Mouse (Mus musculus) lung, postnatal 4 days (tissue): Measurements from ENCODE around the gene Olfr745.

ENCODE experiments used
- DNase-seq, 2 experiments: peaks; one replicate each; pipeline ENCODE4 v3.0.0; 2021

Gene Olfr745

GRCm38 (mm10) chr14:50639088-50639487 is at the start of gene Olfr745:
Gene Olfr745 (plus strand): TSS chr14:50639388.
- DNase-seq, result no peak

DNA sequence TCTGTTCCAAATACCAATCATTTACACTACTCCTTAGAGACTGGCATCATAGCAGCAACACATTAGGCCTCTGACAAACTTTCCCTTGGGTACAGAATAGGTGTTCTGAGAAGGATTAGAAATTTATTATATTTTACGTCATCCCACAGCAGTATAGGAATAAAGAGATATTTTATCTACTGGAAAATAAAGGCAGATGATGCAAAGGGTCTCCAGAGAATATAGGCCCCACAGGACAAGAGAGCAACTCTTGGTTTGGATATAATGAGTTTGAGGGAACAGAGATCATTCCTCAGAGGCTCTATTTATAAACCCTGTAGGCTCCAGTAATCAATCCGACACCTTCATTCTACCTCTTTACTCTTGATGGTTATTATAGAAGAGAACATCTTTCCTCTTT is 24.6 kb upstream of the Olfr745 start, which contains the start of gene Olfr744:
Gene Olfr744, plus strand, starts transcription at position 301 of the 400 bp plus-strand sequence.
- no peak for DNase-seq

DNA sequence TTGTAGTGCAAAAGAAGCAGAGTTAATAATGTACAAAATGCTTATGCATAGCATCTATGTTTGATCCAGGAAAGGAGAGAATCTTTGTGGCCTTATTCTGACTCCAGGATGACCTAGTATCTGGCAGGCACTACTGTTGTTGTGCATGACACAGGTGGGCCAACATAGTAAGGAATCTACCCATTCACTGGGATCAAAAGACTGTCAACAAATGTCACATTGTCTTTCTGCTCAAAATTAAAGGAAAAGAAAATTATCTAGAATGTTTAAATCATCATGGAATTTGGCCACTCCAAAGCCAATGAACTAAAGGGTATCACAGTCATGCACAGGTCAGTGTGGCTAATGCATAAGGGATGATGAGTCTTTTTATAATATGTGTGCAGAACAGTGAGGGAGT is 7.6 kb downstream of the Olfr745 start, which contains the start of gene Olfr746:
Gene Olfr746, plus strand, starts transcription at position 301 of the 400 bp plus-strand sequence.
- DNase-seq, result no peak

DNA sequence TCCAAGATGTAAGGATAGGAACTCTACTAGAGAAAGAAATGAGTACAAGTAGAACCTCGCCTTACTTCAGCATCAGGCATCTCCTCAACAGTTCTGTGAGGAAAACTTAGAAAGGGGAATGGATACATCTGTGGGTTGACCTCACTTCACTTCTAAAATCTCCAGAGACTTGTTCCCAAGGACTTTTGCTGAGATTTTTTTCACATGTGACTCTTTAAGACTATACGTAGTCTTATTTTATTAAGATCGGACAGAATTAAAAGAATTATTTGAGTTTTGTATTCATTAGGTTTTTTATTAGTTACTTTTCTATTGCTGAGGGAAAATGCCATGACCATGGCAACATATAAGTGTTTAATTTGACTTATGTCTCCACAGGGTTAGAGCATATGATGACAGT is 53.9 kb downstream of the Olfr745 start, which contains the start of gene Olfr747:
Gene Olfr747, minus strand, starts transcription at position 101 of the 400 bp plus-strand sequence.
- DNase-seq, result no peak
